Mouse (Mus musculus): ENCODE results near the gene Stk24. TPM values are rescaled to one million over a fixed set of nuclear protein-coding genes. Genes with fewer than 3 reads are reported as not detected.

Stk24 gene
- total RNA-seq, 2 experiments from 2014 or later, result 104 to 108 TPM

DNA sequence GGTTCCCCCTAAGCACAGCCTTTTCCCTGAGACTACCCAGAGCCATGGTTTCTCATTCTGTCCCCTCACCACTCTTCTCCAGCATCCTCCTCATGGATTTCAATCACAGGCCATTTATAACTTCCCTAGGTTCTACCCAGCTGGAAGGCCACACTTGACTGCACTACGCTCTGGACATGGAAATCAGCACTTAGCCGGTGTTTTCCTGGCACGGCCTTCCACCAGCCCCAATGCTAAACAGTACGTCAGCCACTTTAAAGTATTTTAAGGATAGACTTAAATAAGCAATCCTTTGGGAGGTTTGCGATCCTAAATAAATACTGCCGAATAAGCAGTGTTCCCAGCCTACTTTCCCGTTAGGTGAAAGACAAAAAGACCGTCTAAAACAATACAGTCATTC is 29.8 kb downstream of the Stk24 start:
- DNase-seq, result no peak

DNA sequence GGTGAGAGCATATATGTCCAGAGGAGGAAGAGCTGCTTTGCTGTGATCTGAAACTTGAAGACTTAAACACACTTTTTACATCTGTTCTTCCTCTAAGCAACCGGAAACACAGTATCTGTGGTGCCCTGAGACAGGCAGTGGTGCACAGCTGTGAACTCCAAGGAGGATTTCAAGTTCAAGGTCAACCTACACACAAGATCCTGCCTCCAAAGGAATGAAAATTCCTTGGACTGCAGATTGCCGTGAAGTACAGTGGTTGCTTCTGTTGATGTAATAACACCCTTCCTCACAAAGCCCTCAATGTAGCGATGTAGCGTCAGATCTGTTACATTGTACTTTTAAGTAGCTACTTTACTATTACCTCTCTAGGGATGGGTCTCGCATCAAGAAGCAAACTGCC is 30.5 kb downstream of the Stk24 start:
- no peak for DNase-seq

DNA sequence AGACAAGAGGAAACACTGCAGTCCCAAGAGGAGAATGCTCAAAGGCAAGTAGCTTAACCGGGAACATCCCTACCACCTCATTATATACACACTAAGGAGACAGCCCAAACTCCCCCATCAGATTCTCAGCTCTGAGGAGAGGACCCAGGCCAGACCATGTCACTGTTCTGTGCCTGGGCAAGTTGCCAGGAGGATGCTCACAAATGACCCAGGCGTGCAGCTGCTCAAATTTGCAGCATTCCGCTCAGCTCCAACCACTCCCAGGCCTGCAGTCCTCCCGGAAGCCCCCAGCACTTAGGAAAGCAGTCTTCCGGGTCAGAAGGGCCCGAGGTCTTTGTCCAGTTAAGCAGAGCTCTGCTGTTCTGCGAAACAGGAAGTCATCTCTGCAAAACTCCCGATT is 31.6 kb downstream of the Stk24 start:
- DNase-seq, result peak; percentile 46 to 65

DNA sequence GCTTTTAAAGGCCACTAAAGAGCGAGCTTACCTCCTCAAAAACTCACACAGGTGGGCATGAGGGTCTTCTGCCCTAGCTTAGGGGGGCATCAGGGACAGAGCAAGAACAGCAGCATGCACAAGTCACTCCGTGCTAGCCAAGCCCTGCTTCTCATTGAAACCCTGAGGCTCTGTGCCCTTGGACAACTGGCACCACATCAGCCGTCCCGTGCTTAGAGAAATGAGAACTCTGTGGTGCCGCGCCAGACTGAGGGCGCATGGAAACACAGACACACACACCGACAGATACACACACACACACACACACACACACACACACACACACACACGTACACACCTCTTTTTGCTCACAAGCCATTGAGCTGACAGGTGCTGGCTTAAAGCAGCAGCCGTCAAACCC is 32.7 kb downstream of the Stk24 start:
- peak; percentile 61 to 66 for DNase-seq

DNA sequence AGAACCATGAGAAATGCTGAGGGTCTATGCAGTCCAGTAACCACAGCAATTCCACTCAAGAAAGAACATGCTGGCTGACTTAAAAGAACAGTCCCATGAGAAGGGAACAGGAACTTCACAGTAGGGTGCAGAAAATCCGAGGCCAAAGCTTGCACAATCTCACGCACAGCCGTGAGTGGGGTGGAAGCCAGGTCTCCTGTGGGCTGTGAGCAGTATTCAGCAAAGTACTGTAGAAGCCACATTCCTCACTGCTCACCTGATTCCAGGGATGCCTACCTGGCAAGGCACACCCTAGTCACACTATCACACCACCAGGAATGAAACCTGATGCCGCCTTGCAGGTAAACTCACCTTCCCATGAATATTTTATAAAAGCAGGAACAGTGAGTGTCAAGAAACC is 33.2 kb downstream of the Stk24 start:
- DNase-seq, result peak in 1 of 2 experiments; percentile 47

DNA sequence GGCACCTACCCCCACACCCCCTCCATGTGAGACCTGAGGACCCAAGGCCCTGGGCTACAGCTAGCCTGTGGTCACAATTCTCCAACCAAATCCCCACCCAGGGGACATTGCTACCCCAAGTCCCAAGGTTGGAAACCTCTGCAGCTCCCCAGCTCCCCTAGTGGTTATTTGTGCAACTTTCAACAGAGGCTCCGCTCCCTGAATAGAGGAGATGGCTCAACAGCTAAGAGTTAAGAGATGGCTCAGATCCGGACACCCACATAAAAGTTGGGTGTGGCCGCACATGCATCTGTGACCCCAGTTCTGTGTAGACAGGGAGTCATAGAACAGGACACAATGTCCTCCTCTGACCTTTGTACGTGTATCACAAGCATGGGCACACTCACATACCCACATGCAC is 33.8 kb downstream of the Stk24 start:
- no peak for DNase-seq

DNA sequence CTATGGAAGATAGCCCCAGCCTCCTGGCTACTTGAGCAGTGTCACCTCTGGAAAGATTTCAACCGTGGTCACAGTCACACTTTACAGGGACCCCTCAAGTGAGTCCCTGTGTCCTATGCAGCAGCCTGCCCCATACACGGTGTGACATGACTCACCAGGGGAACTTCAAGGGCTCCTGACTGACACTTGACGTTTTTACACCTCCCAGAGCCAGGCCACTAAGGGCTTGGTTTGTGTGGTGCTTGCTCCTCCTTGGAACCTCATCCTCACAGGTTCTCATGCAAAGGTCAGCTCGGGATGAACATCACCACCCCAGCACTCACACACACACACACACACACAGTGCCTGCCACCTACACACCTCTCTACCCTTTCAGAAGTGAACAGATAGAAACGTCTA is 34.9 kb downstream of the Stk24 start:
- no peak for DNase-seq

DNA sequence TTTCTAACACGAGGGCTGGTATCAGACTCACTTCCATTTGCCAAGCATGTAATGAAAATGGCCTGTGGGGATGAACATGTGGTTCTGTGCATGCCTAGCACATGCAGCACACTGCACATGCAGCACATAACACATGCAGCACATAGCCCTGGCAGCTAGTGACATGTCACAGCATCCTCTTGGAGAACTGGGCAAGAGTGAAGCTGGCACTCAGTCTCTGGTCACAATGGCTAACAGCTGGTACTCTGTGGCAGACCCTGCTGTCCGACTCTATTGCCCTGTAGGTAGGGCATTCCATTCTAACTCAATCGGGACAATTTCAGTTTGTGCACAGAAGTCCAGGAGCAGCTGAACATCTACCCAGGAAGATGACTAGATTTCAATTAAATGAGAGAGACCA is 36.9 kb downstream of the Stk24 start:
- DNase-seq, result no peak

DNA sequence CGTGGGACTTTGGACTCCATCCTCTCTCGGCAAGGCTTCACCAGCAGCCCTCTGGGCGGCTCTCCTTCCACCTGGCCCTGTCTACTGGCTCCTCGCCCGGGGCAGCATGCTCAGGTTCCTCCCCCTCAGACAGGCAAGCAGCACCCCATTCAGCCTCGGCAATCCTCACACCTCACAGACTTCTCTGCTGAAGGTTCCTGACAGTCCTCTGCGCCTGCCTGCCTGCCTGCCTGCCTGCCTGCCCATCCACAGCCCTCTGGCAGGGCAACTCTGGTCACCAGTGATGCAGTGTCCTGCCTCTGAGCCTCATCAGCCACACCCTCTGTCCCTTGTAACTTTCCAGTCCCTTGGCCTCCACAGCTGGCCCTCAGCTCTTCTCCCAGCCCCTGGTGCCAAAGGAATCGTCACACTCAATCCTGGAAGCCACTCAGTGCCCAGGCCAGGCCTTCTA is 39.8 kb downstream of the Stk24 start:
- peak; percentile 75 to 85 for DNase-seq

DNA sequence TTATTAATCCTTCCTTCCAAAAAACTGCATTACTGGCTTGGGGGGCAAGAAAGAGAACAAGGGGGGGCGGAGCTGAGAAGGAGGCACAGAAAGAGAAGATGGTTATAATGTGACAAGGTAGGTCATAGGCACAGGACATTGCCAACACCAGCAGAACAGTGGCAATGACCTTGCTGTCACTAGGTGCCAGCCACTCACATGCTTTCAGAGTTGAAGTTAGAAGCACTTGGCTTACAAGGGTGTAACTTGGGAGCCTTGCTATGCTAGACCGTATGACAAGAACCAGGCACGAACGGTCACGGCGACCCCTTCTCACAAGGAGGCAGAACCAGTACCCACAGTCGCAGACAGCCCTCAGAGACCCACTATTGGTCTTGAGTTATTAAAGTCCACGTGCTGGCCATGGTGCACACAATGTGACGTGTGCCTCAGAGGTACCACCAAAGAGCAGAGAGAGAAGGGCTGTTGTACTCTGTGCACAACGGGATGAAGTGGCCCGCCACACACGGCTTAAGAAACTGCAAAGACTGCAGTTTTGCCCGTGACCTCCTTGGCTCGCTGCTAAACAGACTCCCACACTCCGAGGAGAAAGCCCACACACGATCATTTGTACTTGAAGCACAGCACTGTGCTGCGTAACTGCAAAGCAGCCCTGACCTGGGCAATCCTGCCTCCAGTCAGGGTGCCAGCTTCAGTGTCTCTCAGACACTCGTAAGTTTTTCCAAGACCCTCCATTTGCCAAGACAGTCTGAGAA is 40.8 kb downstream of the Stk24 start:
- DNase-seq, result no peak

DNA sequence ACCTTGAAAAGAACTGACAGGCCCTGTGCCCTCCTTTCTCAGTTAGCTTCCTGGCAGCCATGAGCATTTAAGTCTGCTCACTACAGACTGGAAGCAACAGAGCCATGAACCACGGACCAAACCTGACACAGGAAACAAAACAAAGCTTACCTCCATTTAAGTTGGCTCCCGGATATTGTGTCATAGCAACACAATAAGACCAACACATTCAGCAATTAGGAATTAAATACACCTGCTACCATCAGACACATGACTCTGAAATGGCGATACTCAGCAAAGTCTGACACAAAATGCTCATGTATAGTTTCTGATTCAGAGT is 49.8 kb downstream of the Stk24 start:
- no peak for DNase-seq

DNA sequence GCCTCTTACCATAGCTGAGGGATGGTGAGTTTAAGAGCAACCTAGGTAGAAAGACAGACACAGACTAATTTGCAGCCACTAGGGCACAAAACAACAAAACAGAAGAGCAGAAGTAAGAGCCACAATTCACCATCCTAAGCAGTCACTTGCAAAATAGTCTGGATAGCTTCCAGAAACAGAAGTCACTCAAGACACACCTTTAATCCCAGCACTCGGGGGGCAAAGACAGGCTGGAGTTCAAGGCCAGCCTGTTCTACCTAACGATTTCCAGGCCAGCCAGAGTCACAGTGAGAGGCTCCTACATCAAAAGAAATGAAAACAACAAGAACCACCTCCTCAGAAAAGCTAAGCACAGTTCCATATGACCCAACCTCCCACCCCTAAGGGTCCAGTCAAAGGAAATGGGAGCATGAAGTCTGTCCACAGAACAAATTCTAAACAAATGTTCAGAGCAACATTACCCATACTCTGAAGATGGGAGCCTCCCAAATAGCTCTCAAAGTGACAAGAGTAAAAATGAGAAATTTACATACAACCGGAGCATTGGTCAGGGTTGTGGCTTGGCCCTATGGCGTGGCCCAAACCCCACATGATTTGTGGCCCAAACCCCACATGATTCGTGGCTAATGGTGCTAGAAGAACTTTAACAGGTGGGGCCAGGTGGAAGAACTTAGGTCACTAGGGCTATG is 50.3 kb downstream of the Stk24 start:
- DNase-seq, result no peak

DNA sequence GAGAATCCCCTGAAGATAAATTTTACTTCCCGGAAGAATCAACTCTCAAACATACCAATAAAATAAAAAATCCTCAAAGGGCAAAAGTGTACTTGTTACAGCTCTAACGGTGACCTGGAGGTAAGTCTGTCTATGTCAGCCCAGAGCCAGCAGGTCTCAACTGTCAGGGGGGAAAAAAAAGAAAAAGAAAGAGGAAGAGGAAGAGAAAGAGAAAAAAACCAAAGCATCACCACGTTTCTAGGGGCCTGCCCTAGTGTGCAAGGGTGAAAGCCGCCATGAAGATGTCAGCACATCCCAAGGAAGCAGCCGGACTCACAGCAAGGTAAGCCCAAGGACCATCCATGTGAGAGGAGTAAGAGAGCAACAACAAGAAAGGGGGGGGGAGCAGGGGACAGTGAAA is 50.9 kb downstream of the Stk24 start:
- no peak for DNase-seq

DNA sequence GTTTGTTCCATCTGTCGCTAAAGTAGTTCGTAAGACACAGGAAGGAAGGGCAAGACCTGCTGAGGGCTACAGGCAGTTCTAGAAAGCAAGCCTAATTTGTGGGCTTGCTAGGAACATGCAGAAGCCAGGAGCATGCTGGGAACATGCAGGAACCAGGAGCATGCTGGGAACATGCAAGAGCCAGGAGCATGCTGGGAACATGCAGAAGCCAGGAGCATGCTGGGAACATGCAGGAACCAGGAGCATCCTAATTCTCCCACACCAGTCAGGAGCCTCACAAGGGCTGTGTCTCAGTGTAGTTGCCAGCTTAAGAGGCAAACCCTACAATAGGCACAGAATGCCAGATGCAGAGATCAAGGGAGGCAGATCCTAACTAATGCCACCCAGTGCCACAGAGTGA is 53.4 kb downstream of the Stk24 start:
- no peak for DNase-seq

DNA sequence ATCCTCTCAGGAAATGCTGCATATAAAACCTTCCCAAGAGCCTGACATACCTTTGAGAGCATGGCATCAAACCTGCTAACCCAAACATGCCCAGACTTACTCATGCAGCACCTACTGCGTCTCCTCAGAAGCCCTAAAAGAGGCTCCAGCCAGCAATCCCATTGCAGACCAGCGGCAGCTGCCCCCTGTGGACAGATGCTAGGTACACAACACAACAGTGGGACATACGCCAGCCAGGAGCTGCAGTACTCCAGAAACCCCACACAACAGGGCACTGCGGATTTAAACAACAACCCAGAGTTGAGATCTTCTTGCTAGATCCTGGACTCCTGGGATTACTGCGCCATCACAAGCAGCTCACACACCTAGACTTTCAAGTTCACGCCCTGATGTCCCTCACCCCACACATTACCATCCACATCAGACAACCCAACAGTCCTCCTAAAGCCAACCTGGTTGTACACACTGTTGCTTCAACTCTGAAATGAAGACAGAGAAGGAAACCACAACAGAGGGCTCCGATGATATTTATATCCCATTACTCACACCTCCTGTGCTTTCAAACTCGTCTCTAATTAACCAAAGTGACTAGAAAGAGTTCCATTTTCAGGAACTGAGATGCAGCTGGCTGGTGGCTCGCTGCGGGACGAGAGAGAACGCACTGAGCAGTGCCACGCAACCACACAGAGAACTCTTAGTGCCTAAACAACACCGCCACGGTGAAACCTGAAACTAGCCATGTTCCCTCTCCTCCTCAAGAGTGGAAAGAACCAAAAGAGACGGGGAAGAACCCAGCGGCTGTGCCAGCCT is 55.1 kb downstream of the Stk24 start:
- no peak for DNase-seq

DNA sequence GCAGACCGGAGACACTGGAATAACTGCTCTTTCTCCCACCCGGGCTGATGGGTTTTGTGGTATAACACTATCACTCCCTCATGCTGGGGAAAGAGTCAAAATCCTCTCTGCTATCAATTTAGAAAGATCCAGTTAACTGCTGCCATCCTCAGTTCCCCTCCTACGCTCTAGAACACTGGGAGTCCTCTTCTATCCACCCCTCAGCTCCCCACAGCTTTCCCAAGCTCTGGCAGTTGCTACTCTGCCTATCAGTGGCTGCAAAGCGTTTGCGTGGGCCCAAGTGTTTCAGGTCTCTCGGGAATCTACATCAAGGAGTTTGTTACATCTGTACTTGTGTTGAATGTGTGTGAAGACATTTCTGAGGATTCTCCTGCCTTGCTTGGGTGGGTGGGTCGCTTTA is 57.2 kb downstream of the Stk24 start:
- DNase-seq, result no peak

DNA sequence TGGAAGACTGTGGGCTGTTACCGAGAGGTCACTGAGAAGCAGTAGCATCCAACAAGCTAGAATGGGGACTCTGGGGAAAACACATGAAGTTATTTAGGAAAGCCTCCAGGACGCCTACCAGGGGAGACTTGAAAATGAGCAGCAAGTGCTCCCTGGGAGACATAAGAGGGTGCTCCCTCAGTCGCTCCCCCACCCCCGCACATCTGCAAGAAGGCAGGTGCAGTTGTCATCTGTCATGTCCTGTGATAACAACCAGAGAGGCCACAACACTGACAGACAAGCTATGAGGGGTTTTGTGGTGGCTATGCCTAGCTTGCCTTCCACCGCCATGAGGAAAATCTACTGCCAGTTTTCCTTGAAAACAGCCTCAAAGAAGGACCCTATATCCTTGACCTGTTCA is 57.7 kb downstream of the Stk24 start:
- no peak for DNase-seq

DNA sequence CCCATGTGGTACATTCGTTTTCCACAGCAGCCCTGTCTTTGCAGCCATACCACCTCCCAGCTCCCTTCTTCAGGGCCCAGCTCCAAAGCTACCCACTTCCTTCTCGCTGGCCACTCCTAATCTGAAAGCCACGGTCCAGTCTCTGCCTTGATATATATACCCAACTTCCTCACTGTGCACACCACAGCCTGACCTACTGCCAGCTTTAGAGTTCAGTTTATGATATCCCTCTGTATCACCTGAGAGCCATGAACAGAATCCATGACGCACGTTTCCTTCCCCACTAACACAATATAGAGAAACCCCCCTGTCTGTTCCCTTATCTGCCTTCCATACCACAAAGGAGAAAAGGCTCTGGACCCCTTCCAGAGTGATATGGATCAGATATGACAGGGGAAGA is 61.4 kb downstream of the Stk24 start:
- DNase-seq, result no peak

DNA sequence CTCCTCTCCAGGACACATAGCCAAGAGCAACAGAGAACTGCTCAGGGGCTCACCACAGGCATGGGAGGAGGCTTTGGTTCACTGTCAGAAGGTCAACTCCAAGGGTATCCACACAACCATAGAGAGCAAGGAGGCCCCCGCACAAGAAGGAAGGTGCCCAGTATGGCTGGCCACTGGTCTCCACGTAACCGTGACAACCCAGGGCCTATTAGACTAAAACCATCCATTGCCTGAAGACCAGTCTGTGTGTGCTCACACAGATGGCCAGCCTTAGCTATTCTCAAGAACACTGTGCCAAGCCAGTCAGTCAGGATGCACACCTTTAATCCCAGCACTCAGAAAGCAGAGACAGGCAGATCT is 62.5 kb downstream of the Stk24 start:
- DNase-seq, result no peak

DNA sequence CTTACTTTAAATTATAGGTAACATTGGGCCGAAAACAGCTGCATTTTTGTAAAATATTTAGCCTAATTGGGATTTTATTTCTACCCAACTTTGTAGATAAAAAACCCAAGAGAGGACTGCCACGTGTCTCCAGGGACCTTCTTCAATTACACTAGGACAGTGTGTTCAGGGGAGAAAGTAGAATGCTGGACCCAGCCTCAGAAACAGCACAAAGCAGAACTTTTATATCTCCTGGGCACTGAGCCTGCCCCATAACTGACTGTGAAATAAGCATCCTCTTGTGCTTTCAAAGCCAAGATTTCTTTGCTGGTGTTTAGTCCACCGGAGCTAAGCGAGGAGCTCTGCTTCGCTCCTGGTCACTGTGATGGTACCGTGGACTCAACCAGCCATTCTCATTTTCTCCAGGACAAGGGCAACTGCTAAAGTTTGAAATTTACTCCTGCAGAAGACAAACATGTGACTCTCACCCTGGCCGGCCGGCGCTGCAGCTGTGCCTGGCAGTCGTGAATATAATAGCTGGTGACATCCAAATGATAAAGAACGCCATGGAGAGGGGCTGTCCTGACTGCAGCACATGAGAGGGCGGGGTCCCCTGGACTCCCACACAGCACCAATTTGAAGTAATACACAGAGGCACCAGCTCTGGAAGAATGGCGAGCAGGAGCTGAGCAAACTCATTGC is 63.0 kb downstream of the Stk24 start:
- no peak for DNase-seq

DNA sequence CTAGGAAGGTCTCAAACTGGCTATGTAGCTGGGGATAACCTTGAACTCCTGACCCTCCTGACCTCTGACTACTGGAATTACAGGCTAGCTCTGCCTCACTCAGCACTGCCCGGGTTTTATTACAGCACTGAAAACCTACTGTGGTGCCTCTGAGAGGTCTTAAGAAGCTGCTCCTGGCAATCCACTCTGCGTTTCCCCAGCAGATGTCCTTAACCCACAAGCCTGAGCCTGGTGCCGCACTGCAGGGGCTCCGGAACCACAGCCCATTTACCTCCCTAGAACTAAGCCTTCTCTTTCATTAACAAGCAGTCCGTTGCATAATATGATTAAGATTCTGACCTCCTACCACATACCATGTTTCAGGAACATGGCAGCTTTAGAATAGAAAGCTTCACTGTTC is 63.7 kb downstream of the Stk24 start:
- no peak for DNase-seq

DNA sequence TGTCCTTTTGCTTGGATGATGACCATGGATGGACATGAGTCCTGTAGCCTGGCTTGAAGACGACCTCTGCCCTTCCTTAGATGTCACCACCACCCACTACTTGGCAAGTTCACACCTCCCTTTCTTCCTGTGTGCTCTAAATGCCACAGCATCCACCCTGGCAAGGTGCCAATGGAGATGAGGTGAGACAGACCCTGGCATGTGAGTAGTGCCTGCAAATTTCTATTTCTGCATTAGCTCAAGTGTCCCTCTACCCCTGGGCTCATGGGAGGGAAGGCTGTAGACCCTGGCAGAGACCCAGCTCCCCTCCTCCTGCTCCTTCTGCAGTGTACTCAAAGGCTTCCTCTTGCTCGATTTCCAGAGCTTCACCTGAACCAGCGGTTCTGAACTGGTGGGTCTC is 64.9 kb downstream of the Stk24 start:
- no peak for DNase-seq

DNA sequence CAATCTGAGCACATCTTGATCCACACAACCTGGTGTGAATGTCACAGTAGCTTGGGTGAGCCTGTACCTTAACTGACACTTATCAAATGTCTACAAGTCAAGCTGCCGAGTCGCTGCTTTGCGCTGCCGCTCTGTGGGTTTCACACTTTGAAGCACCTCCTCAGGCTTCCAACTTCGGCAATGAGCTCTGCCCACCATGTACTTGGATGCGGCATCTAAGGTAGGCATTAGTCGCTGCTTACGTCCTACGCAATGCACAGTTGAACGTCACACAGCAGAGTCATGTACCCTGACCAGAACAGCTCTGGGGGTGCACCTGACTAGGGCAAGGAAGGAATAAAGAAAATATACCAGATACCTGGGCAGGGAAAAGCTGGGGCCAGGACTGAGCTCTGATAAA is 66.5 kb downstream of the Stk24 start:
- no peak for DNase-seq

Measured in adrenal gland, postnatal 36 days (tissue).